Mouse (Mus musculus) lung, adult 2 months (tissue): ENCODE measurements around the gene Slc35b1.

ENCODE experiments used
- CTCF ChIP-seq: fragments of 200-500 bp; IDR thresholded peaks from 2 replicates; pipeline ENCODE4 v1.5.1; 2011; ENCODE audit warnings: mild to moderate bottlenecking, low read length, control low read depth; ENCODE audit not compliant: insufficient read depth
- POLR2A ChIP-seq: fragments of 200-500 bp; IDR thresholded peaks from 2 replicates; pipeline ENCODE4 v1.6.1; 2011; ENCODE audit warnings: low read depth, mild to moderate bottlenecking, control low read depth, low read length, borderline replicate concordance; ENCODE audit errors: extremely low read depth

GRCm38 (mm10) chr11:95384004-95384318, 531 bp upstream of the Slc35b1 start:
- TF ChIP-seq POLR2A = no peak
- no peak for TF ChIP-seq CTCF
